Mouse (Mus musculus) kidney, embryonic 15.5 days (tissue): ENCODE measurements at regions not wholly inside any gene's neighbourhood (a gene's known extent, or its start where the extent isn't known, plus 50 kb on each side); places are given as distances from the start of the nearest gene placed in this dataset.

Experiments
- ATAC-seq: fragments of 200-750 bp; cut with Nextera tagmentation; replicated peaks from 2 replicates; pipeline ENCODE4 v1.8.0; 2017; ENCODE audit warnings: moderate TSS enrichment; ENCODE audit not compliant: low FRiP score
- H3K27ac ChIP-seq: fragments of 300-500 bp; sonication (generic); 2 replicates; pipeline ENCODE4 v1.5.1; 2015; ENCODE audit warnings: mild to moderate bottlenecking, inconsistent platforms
- H3K27me3 ChIP-seq: fragments of 300-500 bp; sonication (generic); 2 replicates; pipeline ENCODE4 v1.6.1; 2015; ENCODE audit warnings: inconsistent platforms
- H3K36me3 ChIP-seq: fragments of 300-500 bp; sonication (generic); 2 replicates; pipeline ENCODE4 v1.6.1; 2015; ENCODE audit warnings: inconsistent platforms
- H3K4me1 ChIP-seq: fragments of 300-500 bp; sonication (generic); 2 replicates; pipeline ENCODE4 v1.6.1; 2015; ENCODE audit warnings: inconsistent platforms
- H3K4me2 ChIP-seq: fragments of 300-500 bp; sonication (generic); 2 replicates; pipeline ENCODE4 v1.6.1; 2015; ENCODE audit warnings: moderate library complexity, mild to moderate bottlenecking, inconsistent platforms
- H3K4me3 ChIP-seq: fragments of 300-500 bp; sonication (generic); replicated peaks from 2 replicates; pipeline ENCODE4 v1.5.1; 2015; ENCODE audit warnings: mild to moderate bottlenecking, inconsistent platforms
- H3K9ac ChIP-seq: fragments of 300-500 bp; sonication (generic); 2 replicates; pipeline ENCODE4 v1.6.1; 2015; ENCODE audit warnings: mild to moderate bottlenecking, inconsistent platforms
- H3K9me3 ChIP-seq: fragments of 300-500 bp; sonication (generic); replicated peaks from 2 replicates; pipeline ENCODE4 v1.6.1; 2016; ENCODE audit warnings: inconsistent platforms
- WGBS: fragments of 180-500 bp; shearing (Covaris S2); methylation state at CpG from one replicate; pipeline ENCODE4 v1.1.7; 2015; ENCODE audit warnings: mixed read lengths; 5-methylcytosine and 5-hydroxymethylcytosine counted together

DNA sequence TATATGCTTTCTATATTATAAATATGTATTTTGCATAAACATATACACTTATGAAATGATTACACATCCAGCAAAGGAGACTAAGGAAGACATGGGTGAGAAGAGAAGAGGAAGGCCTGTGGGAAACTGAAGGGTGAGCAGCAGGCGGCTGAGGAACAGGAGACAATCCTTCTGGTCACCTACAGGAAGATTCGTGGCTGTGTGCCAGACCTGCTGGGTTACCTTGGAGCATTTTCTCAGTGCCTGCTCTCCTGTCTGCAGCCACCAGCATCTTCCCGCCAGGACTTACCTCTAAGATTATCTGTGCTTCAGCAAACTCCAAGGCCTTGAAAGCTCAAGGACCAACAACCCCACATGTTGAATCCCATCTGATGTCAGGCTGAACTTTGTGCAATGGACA is 258.3 kb upstream of the 3110018I06Rik start:
- 0 out of 2 replicates have a peak, but pooled peaks cover 4% of the 10 kb centered on the region for H3K9me3 ChIP-seq
- H3K4me2 ChIP-seq, result no peak overlapping the region
- no peaks in the 10 kb centered on the region for H3K4me1 ChIP-seq
- no peak overlapping the region for H3K9ac ChIP-seq
- H3K4me3 ChIP-seq, result no peak overlapping the region
- 83% methylated on average over 3 of the region's 3 CpGs for WGBS
- no peak for ATAC-seq
- H3K27ac ChIP-seq, result no peak overlapping the region
- no peaks in the 10 kb centered on the region for H3K36me3 ChIP-seq
- H3K27me3 ChIP-seq, result no peaks in the 10 kb centered on the region

DNA sequence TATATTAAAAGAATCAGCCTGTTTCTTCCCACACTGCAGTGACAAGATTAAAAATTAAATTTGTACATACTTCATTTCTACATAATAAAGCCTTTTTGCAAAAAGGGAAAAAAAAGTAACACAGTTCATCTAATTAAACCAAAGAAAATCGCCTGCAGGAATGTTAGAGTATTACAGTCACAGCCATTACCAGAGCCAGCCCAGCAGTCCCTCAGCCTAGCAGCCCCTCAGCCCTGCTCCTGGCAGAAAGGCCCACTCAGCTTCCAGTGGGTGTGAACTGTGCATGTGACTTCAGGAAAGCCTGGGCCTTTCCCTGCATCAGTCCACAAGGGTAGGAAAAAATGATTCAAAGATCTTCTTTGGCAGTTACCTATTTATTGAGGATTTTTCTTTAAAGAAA is 256.8 kb upstream of the 3110018I06Rik start:
- no peak overlapping the region for H3K27ac ChIP-seq
- ATAC-seq, result no peak
- no peak overlapping the region for H3K9ac ChIP-seq
- no peak overlapping the region for H3K4me2 ChIP-seq
- no peaks in the 10 kb centered on the region for H3K4me1 ChIP-seq
- H3K36me3 ChIP-seq, result no peaks in the 10 kb centered on the region
- 0 out of 2 replicates have a peak, but pooled peaks cover 4% of the 10 kb centered on the region for H3K9me3 ChIP-seq
- H3K4me3 ChIP-seq, result no peak overlapping the region
- no peaks in the 10 kb centered on the region for H3K27me3 ChIP-seq
- 27% methylated on average over 1 of the region's 1 CpGs for WGBS

DNA sequence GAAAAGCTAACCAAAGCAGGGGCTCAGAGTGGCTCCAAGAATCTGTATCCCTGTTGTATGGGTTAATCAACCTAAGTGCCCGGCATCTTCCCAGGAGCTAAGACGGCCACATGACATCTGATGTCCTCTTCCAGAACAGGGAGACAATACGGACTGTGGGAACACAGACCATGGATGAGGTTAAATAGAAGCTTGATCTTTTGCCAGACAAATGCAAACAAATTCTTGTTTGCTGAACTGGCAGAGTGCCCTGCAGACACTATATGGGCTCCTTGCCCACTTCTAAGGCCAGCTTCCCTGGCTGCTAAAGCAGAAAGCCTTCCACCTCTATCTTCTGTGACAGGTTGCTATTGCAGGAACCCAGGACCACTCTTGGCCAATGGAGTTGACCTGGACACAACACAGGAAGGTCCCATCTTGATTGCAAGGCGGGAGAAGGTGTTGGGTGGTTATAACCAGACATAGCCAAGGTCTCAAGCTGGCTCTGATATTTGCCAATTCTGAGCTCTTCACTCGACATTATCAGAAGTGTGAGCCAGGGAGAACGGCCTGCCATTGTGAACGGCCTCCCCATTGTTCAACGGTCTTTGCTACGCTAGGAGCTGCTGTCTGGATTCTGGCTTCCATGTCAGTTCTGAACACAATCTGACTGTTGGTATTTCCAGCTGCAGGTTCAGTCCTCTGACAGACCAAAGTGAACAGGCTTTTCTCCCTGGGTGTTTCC is 237.5 kb upstream of the 3110018I06Rik start:
- Histone ChIP-seq H3K9me3 (no peaks in the 10 kb centered on the region), H3K4me3 (no peak overlapping the region), H3K4me1 (no peaks in the 10 kb centered on the region), H3K27ac (no peak overlapping the region), H3K4me2 (no peak overlapping the region), H3K36me3 (no peaks in the 10 kb centered on the region), H3K27me3 (no peaks in the 10 kb centered on the region), H3K9ac (no peak overlapping the region)
- ATAC-seq, result no peak
- 82% methylated on average over 9 of the region's 9 CpGs for WGBS

DNA sequence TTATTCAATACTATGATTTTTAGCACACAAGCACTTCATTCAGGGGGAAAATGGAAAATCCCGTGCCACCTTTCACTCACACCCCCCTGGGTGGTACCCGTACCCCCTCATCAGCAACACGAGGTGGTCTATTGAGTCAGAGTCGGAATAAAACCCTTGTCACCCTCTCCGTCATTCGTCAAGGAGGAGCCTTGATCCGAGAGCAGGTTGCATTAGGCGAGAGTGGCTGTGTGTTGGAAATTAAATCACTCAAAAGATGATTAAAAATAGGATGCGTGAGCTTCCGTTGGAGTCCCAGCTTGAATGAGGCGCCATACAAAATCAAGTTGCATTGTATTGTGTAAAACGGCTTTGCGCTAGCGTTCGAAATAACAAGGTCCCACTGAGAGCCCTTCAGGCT is 236.5 kb upstream of the 3110018I06Rik start:
- Histone ChIP-seq H3K4me2 (no peak overlapping the region), H3K27me3 (no peaks in the 10 kb centered on the region), H3K9me3 (no peaks in the 10 kb centered on the region), H3K4me3 (no peak overlapping the region), H3K27ac (no peak overlapping the region), H3K4me1 (no peaks in the 10 kb centered on the region), H3K36me3 (no peaks in the 10 kb centered on the region), H3K9ac (no peak overlapping the region)
- no peak for ATAC-seq
- 83% methylated on average over 15 of the region's 15 CpGs for WGBS

DNA sequence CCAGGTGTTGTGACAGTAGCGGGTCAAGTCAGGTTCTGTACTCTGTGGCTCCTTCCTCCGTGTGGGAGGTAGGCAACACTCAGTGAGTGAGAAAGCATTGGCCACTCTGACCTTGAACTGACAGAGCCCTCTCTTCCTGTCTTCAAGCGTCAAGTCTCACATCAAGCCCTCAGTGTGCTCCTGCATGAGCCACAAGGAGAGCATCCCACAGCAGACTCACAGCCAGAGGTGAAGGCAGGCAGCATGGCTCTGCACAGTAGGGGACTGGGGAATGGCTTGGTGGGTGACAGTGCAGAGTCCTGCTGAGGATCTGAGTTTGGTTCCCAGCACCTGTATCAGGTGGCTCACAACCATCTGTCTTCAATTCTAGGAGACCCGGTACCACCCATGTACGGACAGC is 226.4 kb upstream of the 3110018I06Rik start:
- WGBS, result 84% methylated on average over 5 of the region's 5 CpGs
- Histone ChIP-seq H3K27me3 (no peaks in the 10 kb centered on the region), H3K9ac (no peak overlapping the region), H3K4me2 (no peak overlapping the region), H3K9me3 (no peaks in the 10 kb centered on the region), H3K4me3 (no peak overlapping the region), H3K4me1 (no peaks in the 10 kb centered on the region), H3K27ac (no peak overlapping the region), H3K36me3 (no peaks in the 10 kb centered on the region)
- no peak for ATAC-seq

DNA sequence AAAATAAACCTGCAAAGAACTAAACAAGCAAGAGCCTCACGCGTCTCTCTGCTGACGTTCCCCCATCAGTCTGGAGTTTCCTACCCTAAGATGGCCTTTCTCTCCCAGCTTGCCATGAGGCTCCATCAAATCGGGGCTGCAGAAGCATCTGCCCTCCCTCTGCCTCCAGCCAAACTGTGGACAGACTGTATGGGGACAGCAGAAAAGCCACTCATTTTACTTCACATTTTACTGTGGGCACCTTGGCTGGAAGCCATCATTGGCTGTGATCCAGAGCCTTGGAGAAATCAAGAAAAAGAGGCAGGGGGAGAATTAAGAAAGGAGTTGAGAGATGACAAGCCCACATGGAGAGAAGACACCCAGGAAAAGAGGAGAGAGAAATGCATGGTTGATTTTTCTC is 225.9 kb upstream of the 3110018I06Rik start:
- no peak overlapping the region for H3K4me2 ChIP-seq
- H3K27ac ChIP-seq, result no peak overlapping the region
- H3K27me3 ChIP-seq, result no peaks in the 10 kb centered on the region
- no peaks in the 10 kb centered on the region for H3K4me1 ChIP-seq
- no peak overlapping the region for H3K4me3 ChIP-seq
- no peak for ATAC-seq
- no peak overlapping the region for H3K9ac ChIP-seq
- no peaks in the 10 kb centered on the region for H3K36me3 ChIP-seq
- no peaks in the 10 kb centered on the region for H3K9me3 ChIP-seq
- WGBS, result 83% methylated on average over 4 of the region's 4 CpGs

DNA sequence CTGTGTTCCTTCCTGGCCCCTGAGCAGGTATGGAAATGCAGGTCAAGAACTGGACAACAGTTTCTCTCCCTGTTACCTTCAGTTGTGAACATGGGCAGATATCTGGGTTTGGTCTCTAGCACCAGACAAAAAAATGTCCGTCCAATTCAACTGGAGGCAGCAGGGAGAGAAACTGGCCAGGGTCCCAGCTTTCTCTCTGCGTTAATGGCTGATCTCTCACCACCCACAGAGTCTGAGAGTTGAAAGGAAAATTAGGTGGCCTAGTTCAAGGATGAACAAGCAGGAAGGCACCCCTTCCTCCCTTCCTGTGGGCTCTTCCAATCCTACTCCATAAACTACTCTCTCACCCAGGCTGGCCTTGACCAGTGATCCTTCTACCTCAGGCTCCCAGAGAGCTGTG is 221.7 kb upstream of the 3110018I06Rik start:
- no peaks in the 10 kb centered on the region for H3K9me3 ChIP-seq
- no peak overlapping the region for H3K27ac ChIP-seq
- H3K4me2 ChIP-seq, result no peak overlapping the region
- no peak overlapping the region for H3K4me3 ChIP-seq
- ATAC-seq, result 0 out of 2 replicates have a peak, but pooled peaks have one; percentile 25
- H3K27me3 ChIP-seq, result no peaks in the 10 kb centered on the region
- no peak overlapping the region for H3K9ac ChIP-seq
- 55% methylated on average over 2 of the region's 2 CpGs for WGBS
- no peaks in the 10 kb centered on the region for H3K36me3 ChIP-seq
- H3K4me1 ChIP-seq, result no peaks in the 10 kb centered on the region

DNA sequence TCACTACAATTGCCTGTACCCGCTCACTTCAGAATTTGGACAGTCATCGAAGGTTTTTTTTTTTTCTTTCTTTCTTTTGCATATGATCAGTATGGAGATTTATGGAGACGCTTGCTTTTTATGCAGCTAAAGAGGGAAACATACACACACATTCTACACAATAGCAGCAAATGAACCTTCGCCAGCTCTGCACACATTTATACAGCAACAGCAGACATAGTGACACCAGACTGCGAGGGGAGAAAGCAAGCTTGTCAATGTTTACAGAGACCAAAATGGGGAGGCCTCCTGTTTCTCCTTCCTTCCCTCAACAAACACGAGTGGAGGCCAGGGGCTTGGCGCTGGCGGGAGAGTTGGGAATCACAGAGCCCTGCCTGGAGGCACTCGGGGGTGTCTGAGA is 202.8 kb upstream of the 3110018I06Rik start:
- 79% methylated on average over 9 of the region's 9 CpGs for WGBS

DNA sequence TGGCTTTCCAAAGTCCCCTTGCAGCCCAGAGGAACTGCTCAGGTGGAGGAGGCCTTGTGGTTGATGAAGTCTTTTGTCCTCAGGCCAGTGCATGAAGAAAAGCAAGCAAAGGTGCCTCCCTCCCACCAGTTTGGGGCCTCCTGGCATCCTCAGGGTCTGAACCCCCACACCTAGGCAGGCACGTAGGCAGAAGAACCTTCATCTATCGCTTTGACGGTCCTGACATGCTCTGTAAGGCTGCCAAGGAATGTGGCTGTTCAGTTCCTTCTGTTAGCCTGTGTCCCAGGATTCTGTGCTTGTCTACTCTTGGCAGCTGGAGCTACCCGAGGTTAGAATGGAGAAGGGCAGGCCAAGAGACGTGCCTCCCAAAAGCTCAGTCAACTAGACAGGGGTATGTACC is 197.1 kb upstream of the 3110018I06Rik start:
- H3K4me3 ChIP-seq, result no peak overlapping the region
- no peaks in the 10 kb centered on the region; the same call in 1 of the 2 replicates for H3K4me1 ChIP-seq
- no peaks in the 10 kb centered on the region for H3K9me3 ChIP-seq
- no peaks in the 10 kb centered on the region for H3K27me3 ChIP-seq
- no peak overlapping the region for H3K4me2 ChIP-seq
- WGBS, result 78% methylated on average over 5 of the region's 5 CpGs
- no peak for ATAC-seq
- no peaks in the 10 kb centered on the region for H3K36me3 ChIP-seq
- no peak overlapping the region for H3K27ac ChIP-seq
- H3K9ac ChIP-seq, result no peak overlapping the region

More for the DNA sequence above, 202.8 kb upstream of the 3110018I06Rik start:
- Histone ChIP-seq H3K9ac (no peak overlapping the region), H3K27me3 (no peaks in the 10 kb centered on the region), H3K27ac (no peak overlapping the region), H3K9me3 (no peaks in the 10 kb centered on the region), H3K4me1 (no peaks in the 10 kb centered on the region; the same call in 1 of the 2 replicates), H3K4me2 (no peak overlapping the region), H3K4me3 (no peak overlapping the region), H3K36me3 (no peaks in the 10 kb centered on the region)
- no peak for ATAC-seq

DNA sequence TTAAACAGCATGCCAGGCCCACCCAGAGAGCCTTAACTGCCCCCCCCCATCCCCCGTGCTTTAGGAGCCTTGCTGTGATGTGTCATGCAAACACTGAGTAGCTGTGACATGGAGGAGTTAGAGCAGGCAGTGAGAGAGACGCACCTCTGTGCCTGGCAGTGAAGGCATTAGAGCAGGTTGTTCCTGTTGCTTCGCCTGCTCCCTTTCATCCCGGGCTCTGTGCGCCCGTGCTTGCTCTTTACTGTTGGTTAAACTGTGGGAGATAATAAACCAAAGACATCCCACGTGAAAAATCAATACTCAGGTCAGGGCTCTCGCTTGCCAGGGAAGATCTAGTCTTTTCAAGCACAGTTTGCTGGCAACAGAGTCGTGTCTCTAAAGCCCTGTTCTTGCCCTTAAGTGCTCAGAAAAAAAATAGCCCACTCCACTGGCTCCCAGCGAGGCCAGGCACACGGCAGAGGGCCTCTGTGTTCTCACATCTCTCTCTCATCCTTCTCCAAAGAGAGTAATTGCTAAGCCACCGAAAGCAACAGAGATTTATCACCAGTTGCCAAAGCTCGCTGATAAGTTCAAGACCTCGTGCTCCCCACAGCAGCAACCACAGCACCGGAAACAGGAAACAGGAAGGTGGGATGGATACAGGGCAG is 181.2 kb upstream of the 3110018I06Rik start:
- Histone ChIP-seq H3K36me3 (no peaks in the 10 kb centered on the region), H3K9me3 (no peaks in the 10 kb centered on the region), H3K4me2 (no peak overlapping the region), H3K4me1 (no peaks in the 10 kb centered on the region), H3K9ac (no peak overlapping the region), H3K4me3 (no peak overlapping the region), H3K27me3 (no peaks in the 10 kb centered on the region), H3K27ac (no peak overlapping the region)
- whole genome bisulfite sequencing, result 14% methylated on average over 15 of the region's 15 CpGs
- ATAC-seq, result no peak

DNA sequence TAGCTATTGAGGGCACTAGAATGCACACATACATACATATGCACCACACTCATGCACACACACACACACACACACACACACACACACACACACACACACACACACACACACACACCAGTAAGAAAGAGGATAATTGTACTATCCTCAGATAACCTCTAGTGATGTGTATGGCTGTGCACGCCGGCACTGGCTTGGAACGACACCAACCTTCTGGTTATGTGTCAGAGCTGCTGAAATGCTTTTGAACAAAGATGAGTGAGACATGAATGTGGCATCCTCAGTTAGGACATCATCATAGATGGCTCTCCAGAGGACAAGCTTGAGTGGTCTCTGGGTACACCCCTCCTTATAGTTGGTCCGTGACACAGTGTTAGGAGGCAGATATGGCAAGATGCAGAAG is 173.0 kb upstream of the 3110018I06Rik start:
- Histone ChIP-seq H3K4me1 (no peaks in the 10 kb centered on the region), H3K27me3 (no peaks in the 10 kb centered on the region), H3K36me3 (no peaks in the 10 kb centered on the region), H3K9me3 (no peaks in the 10 kb centered on the region), H3K9ac (no peak overlapping the region), H3K27ac (no peak overlapping the region), H3K4me2 (no peak overlapping the region), H3K4me3 (no peak overlapping the region)
- no peak for ATAC-seq
- 98% methylated on average over 4 of the region's 4 CpGs for WGBS

DNA sequence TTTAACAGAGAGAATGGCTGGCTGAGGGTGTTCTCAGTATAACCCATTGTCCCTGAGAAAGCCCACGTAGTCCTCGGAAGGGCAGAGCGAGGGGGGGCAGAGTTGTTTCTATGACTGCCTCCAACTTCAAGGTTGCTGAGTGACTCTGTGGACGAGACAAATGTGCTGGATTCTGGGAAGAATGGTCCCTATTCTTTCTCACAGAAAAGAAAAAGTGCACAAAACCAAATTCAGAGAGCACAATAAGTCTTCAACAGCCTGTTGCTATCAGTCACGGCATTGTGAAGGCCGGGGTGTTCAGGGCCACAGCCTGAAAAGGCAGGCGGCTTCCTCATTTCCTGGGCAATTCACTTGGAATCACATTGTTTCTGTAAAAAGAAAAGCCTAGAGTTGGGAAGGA is 165.6 kb upstream of the 3110018I06Rik start:
- Histone ChIP-seq H3K9ac (no peak overlapping the region), H3K9me3 (no peaks in the 10 kb centered on the region), H3K4me3 (no peak overlapping the region), H3K4me2 (no peak overlapping the region), H3K27me3 (no peaks in the 10 kb centered on the region), H3K36me3 (no peaks in the 10 kb centered on the region), H3K27ac (no peak overlapping the region), H3K4me1 (no peaks in the 10 kb centered on the region)
- WGBS, result 71% methylated on average over 7 of the region's 7 CpGs
- no peak for ATAC-seq
